11 mouse cellular contexts compared by ENCODE assay signal in genomic region chr6:112929291-112929984, GRCm38 (mm10). TPM values are rescaled to one million over a fixed set of nuclear protein-coding genes. Genes with fewer than 3 reads are reported as not detected.
A peak's percentile ranks its signal among the peaks of the same experiment; 100 is the strongest.
DNase-seq lines count a peak whose midpoint lies in the region; ATAC-seq and TF ChIP-seq lines count a peak whose summit lies in the region.
"Had no signal": no experiment of that assay in that cellular context is flagged by ENCODE, and none has a peak within 500 bp of the region (broad histone marks: within the 10 kb centered on the region; RNA-seq: fewer than 3 reads in every experiment).

No protein-coding gene starts in this region.

- TF ChIP-seq CTCF in lung, embryonic 14.5 days (IDR thresholded peaks at IDR 0.05; ENCODE audit: low read depth), result no peak

- no peak overlapping the region for H3K9ac ChIP-seq in lung, embryonic 14.5 days
- H3K9ac ChIP-seq in hindbrain, embryonic 16.5 days (ENCODE audit: low read depth, low read length), result no peak overlapping the region
- no peak overlapping the region for H3K9ac ChIP-seq in neural tube, embryonic 14.5 days (replicated peaks; ENCODE audit: low read depth, low read length)
- H3K9ac ChIP-seq in kidney, embryonic 14.5 days (ENCODE audit: low read depth, low read length), result no peak overlapping the region
- H3K9ac ChIP-seq: limb, embryonic 13.5 days had no signal

- WGBS in lung, embryonic 14.5 days, result 82% methylated on average over 6 of the region's 6 CpGs
- WGBS in hindbrain, embryonic 16.5 days, result 54% methylated on average over 6 of the region's 6 CpGs
- WGBS in neural tube, embryonic 14.5 days, result 70% methylated on average over 6 of the region's 6 CpGs
- WGBS in kidney, embryonic 14.5 days, result 89% methylated on average over 6 of the region's 6 CpGs

- H3K4me1 ChIP-seq in lung, embryonic 14.5 days (ENCODE audit: insufficient read depth), result no peaks in the 10 kb centered on the region; the same call in 1 of the 2 replicates
- peaks cover 52% of the 10 kb centered on the region for H3K4me1 ChIP-seq in hindbrain, embryonic 16.5 days (ENCODE audit: control insufficient read depth, insufficient read depth, low read depth, low read length)
- peaks cover 50% of the 10 kb centered on the region for H3K4me1 ChIP-seq in neural tube, embryonic 14.5 days (ENCODE audit: control insufficient read depth, insufficient read depth, low read length)
- 0 out of 2 replicates have a peak, but pooled peaks cover 4% of the 10 kb centered on the region for H3K4me1 ChIP-seq in kidney, embryonic 14.5 days (ENCODE audit: control insufficient read depth, insufficient read depth, low read length)

- peak; percentile 31 to 36 for DNase-seq in cerebellum, postnatal 10 days
- DNase-seq in cerebellum, adult 9-11 months, result no peak
- peak; percentile 30 for DNase-seq in lung, embryonic 14.5 days
- no peak for DNase-seq in lung, postnatal 25 days (ENCODE audit: low spot score)
- no peak for DNase-seq in c-Kit-positive CD71-positive TER-119-positive erythroid progenitor cells, embryonic 14.5 days (ENCODE audit: low spot score)
- DNase-seq: gastrocnemius, postnatal 36 days had no signal

- H3K4me2 ChIP-seq in lung, embryonic 14.5 days, result no peak overlapping the region
- H3K4me2 ChIP-seq in hindbrain, embryonic 16.5 days (ENCODE audit: low read length), result peak overlapping the region; percentile 41
- H3K4me2 ChIP-seq in neural tube, embryonic 14.5 days (ENCODE audit: low read depth, low read length), result peak overlapping the region; percentile 36
- H3K4me2 ChIP-seq in kidney, embryonic 14.5 days (replicated peaks; ENCODE audit: low read depth, low read length), result no peak overlapping the region
- H3K4me2 ChIP-seq: limb, embryonic 13.5 days had no signal

- H3K36me3 ChIP-seq in lung, embryonic 14.5 days (ENCODE audit: insufficient read depth), result no peaks in the 10 kb centered on the region
- H3K36me3 ChIP-seq in hindbrain, embryonic 16.5 days (ENCODE audit: control insufficient read depth, insufficient read depth, low read length), result no peaks in the 10 kb centered on the region
- no peaks in the 10 kb centered on the region for H3K36me3 ChIP-seq in neural tube, embryonic 14.5 days (ENCODE audit: control insufficient read depth, insufficient read depth, low read length)
- no peaks in the 10 kb centered on the region for H3K36me3 ChIP-seq in kidney, embryonic 14.5 days (ENCODE audit: control insufficient read depth, insufficient read depth, low read length)
- H3K36me3 ChIP-seq: limb, embryonic 13.5 days had no signal

- no peaks in the 10 kb centered on the region for H3K27me3 ChIP-seq in lung, embryonic 14.5 days (ENCODE audit: insufficient read depth, low read length)
- no peaks in the 10 kb centered on the region for H3K27me3 ChIP-seq in hindbrain, embryonic 16.5 days (replicated peaks; ENCODE audit: control insufficient read depth, insufficient read depth, low read length)
- H3K27me3 ChIP-seq in neural tube, embryonic 14.5 days (ENCODE audit: control insufficient read depth, insufficient read depth, low read length), result no peaks in the 10 kb centered on the region
- H3K27me3 ChIP-seq in kidney, embryonic 14.5 days (ENCODE audit: control insufficient read depth, insufficient read depth, low read length), result no peaks in the 10 kb centered on the region
- H3K27me3 ChIP-seq: limb, embryonic 13.5 days had no signal

- no peaks in the 10 kb centered on the region for H3K9me3 ChIP-seq in lung, embryonic 14.5 days (ENCODE audit: low read depth, low read length)
- H3K9me3 ChIP-seq in hindbrain, embryonic 16.5 days (ENCODE audit: control insufficient read depth, low read length), result no peaks in the 10 kb centered on the region
- H3K9me3 ChIP-seq in neural tube, embryonic 14.5 days (ENCODE audit: control insufficient read depth, low read length), result no peaks in the 10 kb centered on the region
- no peaks in the 10 kb centered on the region for H3K9me3 ChIP-seq in kidney, embryonic 14.5 days (ENCODE audit: control insufficient read depth, low read length)
- H3K9me3 ChIP-seq: limb, embryonic 13.5 days had no signal

- no peak for ATAC-seq in lung, embryonic 14.5 days (ENCODE audit: insufficient read depth)
- 0 out of 2 replicates have a peak, but pooled peaks have one; percentile 11 for ATAC-seq in hindbrain, embryonic 16.5 days
- ATAC-seq in neural tube, embryonic 14.5 days (ENCODE audit: low read depth), result peak; percentile 10; the same call in 1 of the 2 replicates
- no peak for ATAC-seq in kidney, embryonic 14.5 days (ENCODE audit: low FRiP score, low TSS enrichment)

- H3K27ac ChIP-seq in lung, embryonic 14.5 days (ENCODE audit: low read depth), result no peak overlapping the region
- H3K27ac ChIP-seq in hindbrain, embryonic 16.5 days (ENCODE audit: low read depth, low read length), result peak overlapping the region; percentile 44
- H3K27ac ChIP-seq in neural tube, embryonic 14.5 days (ENCODE audit: low read depth, low read length), result peak overlapping the region; percentile 66
- no peak overlapping the region for H3K27ac ChIP-seq in kidney, embryonic 14.5 days (ENCODE audit: low read depth, low read length)
- H3K27ac ChIP-seq: limb, embryonic 13.5 days; stomach, postnatal 0 days had no signal

- H3K4me3 ChIP-seq in lung, embryonic 14.5 days (ENCODE audit: low read depth, low read length), result no peak overlapping the region
- no peak overlapping the region for H3K4me3 ChIP-seq in hindbrain, embryonic 16.5 days (ENCODE audit: low read length)
- H3K4me3 ChIP-seq in neural tube, embryonic 14.5 days (ENCODE audit: low read depth, low read length), result no peak overlapping the region
- H3K4me3 ChIP-seq in kidney, embryonic 14.5 days (ENCODE audit: low read length), result no peak overlapping the region
- H3K4me3 ChIP-seq: limb, embryonic 13.5 days had no signal

RNA-seq across cellular contexts. Expression of gene Srgap3, which starts 17.6 kb away (rescaled TPM):
- 5.0 and 5.5 TPM in 2 replicates for polyA plus RNA-seq in lung, embryonic 14.5 days (2014; fragmentation: Nextera tagmentation; extraction: Ambion mirVana)
- polyA plus RNA-seq in hindbrain, embryonic 16.5 days (2015; fragmentation: Nextera tagmentation; extraction: Ambion mirVana), result 27.0 and 32.7 TPM in 2 replicates
- 44.7 and 68.2 TPM in 2 replicates for polyA plus RNA-seq in neural tube, embryonic 14.5 days (2014; fragmentation: Nextera tagmentation; extraction: Ambion mirVana)
- 4.6 and 6.9 TPM in 2 replicates for polyA plus RNA-seq in kidney, embryonic 14.5 days (2014; fragmentation: Nextera tagmentation; extraction: Ambion mirVana)

Comparison
In these comparisons a context has a peak if more than half of its experiments do, and no peak if none do; other contexts are left out.
1. DNase-seq: peak in cerebellum, postnatal 10 days (2 of 2) and lung, embryonic 14.5 days (single experiment); none in cerebellum, adult 9-11 months (single experiment), lung, postnatal 25 days (single experiment) and c-Kit-positive CD71-positive TER-119-positive erythroid progenitor cells, embryonic 14.5 days (single experiment).
2. ATAC-seq: peak in hindbrain, embryonic 16.5 days (single experiment) and neural tube, embryonic 14.5 days (single experiment); none in lung, embryonic 14.5 days (single experiment) and kidney, embryonic 14.5 days (single experiment).
3. H3K27ac ChIP-seq: peak in hindbrain, embryonic 16.5 days (single experiment) and neural tube, embryonic 14.5 days (single experiment); none in lung, embryonic 14.5 days (single experiment) and kidney, embryonic 14.5 days (single experiment).
4. H3K4me2 ChIP-seq: peak in hindbrain, embryonic 16.5 days (single experiment) and neural tube, embryonic 14.5 days (single experiment); none in lung, embryonic 14.5 days (single experiment) and kidney, embryonic 14.5 days (single experiment).